Mouse (Mus musculus): Measurements from ENCODE around the gene Cd209e.
"Not testable (repeated sequence)": the region's sequence is repeated elsewhere in the genome, so short reads cannot be mapped to it uniquely, and the experiment has no call there.

Gene Cd209e

DNA sequence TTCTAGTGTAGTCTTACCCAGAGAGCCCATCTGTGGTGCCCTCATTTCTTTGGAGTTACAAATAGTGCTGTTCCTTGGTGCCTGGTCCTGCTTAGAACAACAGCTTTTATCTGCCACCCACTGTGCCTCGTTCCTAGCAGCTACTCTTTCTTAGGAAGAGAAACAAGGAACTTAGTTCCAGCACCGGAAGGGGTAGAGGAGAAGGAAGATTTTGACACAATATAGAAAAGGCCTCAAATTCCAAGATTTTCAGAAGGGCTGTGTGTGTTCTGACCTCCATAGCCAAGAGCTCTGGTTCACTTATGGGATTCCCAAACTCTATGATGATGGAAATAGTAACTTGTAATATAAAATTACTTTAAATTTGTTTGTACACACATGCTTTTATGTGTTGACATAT is at the start of gene Cd209e:
Gene Cd209e (minus strand): TSS at position 101 of the 400 bp plus-strand sequence.
- DNase-seq (ENCODE audit: low spot score in 2 of 2): no peak

- DNase-seq (ENCODE audit: low spot score in 2 of 2): no peak
Observed at GRCm38 (mm10) chr8:3878455-3878854, 24.3 kb upstream of the Cd209e start, which contains the start of gene Cd209d. Cd209d (minus strand) TSS chr8:3878555.

DNA sequence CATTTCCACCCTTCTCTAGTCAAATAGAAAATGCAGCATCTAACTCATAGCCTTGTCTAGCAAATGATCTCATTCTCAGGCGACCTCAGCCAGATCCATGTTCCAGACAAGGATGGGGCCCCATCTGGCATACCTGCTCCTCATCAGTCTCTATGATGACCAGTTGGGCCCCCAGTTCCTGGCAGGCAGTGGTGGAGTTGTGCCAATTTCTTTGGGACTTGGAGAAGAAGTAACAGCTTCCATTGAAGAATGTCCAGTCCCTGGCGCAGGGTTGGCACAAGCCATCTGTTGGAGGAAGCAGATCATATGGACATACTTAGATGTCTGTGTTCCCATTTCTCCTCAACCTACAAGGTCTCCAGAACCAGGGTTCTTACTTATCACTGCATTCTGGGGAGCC is 22.0 kb upstream of the Cd209e start:
- no peak for DNase-seq (ENCODE audit: low spot score in 2 of 2)

- DNase-seq (ENCODE audit: low spot score in 2 of 2): not testable (repeated sequence)
Observed at GRCm38 (mm10) chr8:3862736-3863135, 8.6 kb upstream of the Cd209e start.

DNA sequence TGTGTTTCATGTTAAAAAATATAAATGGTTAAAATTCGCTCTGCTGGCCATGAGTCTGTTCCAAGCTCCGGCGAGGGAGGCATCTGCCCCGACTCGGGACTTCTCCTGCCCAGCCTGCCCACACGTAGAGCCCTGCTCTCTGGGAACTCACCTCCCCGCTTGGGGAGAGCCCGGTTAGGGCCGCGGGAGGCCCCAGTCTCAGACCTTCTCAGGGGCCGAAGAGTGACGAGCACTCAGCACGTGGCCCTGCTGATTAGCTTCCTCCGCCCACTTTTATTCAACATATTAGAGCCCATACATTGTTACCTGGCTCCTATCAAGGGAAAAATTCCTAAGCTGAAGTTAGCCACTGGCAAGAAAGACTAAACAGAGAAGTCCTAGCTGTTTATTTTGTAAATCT is 51.0 kb downstream of the Cd209e start:
- DNase-seq (ENCODE audit: low spot score in 2 of 2): peak in 1 of 2 experiments; percentile 13

Measured in frontal cortex, postnatal 10 days (tissue).